Mouse (Mus musculus): ENCODE measurements around the gene Slc44a3. TPM values are rescaled to one million over a fixed set of nuclear protein-coding genes. Genes with fewer than 3 reads are reported as not detected.

The Slc44a3 gene
- total RNA-seq, 2 experiments from 2014 or later, result 20.3 to 24.1 TPM

- no peak for DNase-seq (ENCODE audit: low spot score in 2 of 2)
These were observed 103.4 kb downstream of the Slc44a3 start for GRCm38 (mm10) chr3:121428696-121429259.

GRCm38 (mm10) chr3:121428230-121428629, 104.0 kb downstream of the Slc44a3 start:
- no peak for DNase-seq (ENCODE audit: low spot score in 2 of 2)

- peak; percentile 54 to 63 for DNase-seq (ENCODE audit: low spot score in 2 of 2)
These were observed 104.7 kb downstream of the Slc44a3 start for GRCm38 (mm10) chr3:121427520-121427908.

GRCm38 (mm10) chr3:121426621-121427519, 105.3 kb downstream of the Slc44a3 start:
- peak; percentile 79 to 84 for DNase-seq (ENCODE audit: low spot score in 2 of 2)

- peak; percentile 88 to 89 for DNase-seq (ENCODE audit: low spot score in 2 of 2)
These were observed 106.2 kb downstream of the Slc44a3 start, which contains the start of gene Cnn3 for GRCm38 (mm10) chr3:121425861-121426620. TSS of gene Cnn3 (plus strand) at chr3:121426497.

- no peak for DNase-seq (ENCODE audit: low spot score in 2 of 2)
These were observed 109.8 kb downstream of the Slc44a3 start for GRCm38 (mm10) chr3:121422405-121422804.

GRCm38 (mm10) chr3:121418850-121419435, 113.3 kb downstream of the Slc44a3 start:
- no peak for DNase-seq (ENCODE audit: low spot score in 2 of 2)

- DNase-seq (ENCODE audit: low spot score in 2 of 2), result no peak
These were observed 114.0 kb downstream of the Slc44a3 start for GRCm38 (mm10) chr3:121418251-121418601.

GRCm38 (mm10) chr3:121417379-121418250, 114.6 kb downstream of the Slc44a3 start:
- no peak for DNase-seq (ENCODE audit: low spot score in 2 of 2)

GRCm38 (mm10) chr3:121416171-121417154, 115.7 kb downstream of the Slc44a3 start:
- DNase-seq (ENCODE audit: low spot score in 2 of 2), result no peak

- DNase-seq (ENCODE audit: low spot score in 2 of 2), result no peak
These were observed 120.8 kb downstream of the Slc44a3 start for GRCm38 (mm10) chr3:121411450-121411849.

Other genes with a start within 250 kb of the Slc44a3 start
- gene Tmem56, start 249.3 kb downstream of the Slc44a3 start, total RNA-seq (2021), result 10 to 100 TPM; 41.4 to 46.5 TPM
- gene Alg14, start 240.6 kb downstream of the Slc44a3 start, total RNA-seq (2021), result 10 to 100 TPM; 31.8 to 32.1 TPM
- 100 to 1,000 TPM; 349 to 353 TPM for gene Cnn3, start 105.9 kb downstream of the Slc44a3 start, total RNA-seq (2021)
- gene 4930432M17Rik, start 138.4 kb upstream of the Slc44a3 start, total RNA-seq (2021), result not detected
- gene F3, start 191.1 kb upstream of the Slc44a3 start, total RNA-seq (2021), result 10 to 100 TPM in 1 of 2 experiments, 1 to 10 TPM in 1; 7.9 to 16.6 TPM